26 mouse cellular contexts compared by ENCODE assay signal in the genomic region with DNA sequence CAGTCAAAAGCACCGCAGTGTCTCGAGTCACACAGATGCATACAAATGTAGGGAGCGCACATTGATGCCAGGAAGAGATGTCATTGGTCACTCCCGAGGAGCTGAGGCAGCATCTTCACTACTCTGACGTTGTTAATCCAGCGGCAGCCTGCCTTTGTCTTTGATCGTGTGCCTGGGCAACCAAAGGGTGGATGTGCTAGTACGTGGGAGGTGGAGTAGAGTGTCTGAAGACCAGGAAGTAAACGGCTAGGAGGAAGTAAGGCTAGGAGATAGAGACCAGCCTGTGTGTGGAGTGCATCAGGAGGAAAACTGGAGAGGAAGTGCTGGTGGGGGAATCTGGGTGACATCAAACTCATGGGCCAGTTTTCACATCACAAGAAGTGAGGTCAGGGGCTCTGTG. TPM values are rescaled to one million over a fixed set of nuclear protein-coding genes. Genes with fewer than 3 reads are reported as not detected.
DNase-seq lines count a peak whose midpoint lies in the region; ATAC-seq and TF ChIP-seq lines count a peak whose summit lies in the region.
"Had no signal": no experiment of that assay in that cellular context is flagged by ENCODE, and none has a peak within 500 bp of the region (broad histone marks: within the 10 kb centered on the region; RNA-seq: fewer than 3 reads in every experiment).

No protein-coding gene starts in this region.

- no peak overlapping the region for H3K9ac ChIP-seq in liver, embryonic 16.5 days (ENCODE audit: low read depth, low read length)
- no peak overlapping the region for H3K9ac ChIP-seq in liver, embryonic 11.5 days (ENCODE audit: low read depth, low read length)
- H3K9ac ChIP-seq in forebrain, embryonic 16.5 days (replicated peaks; ENCODE audit: low read depth, low read length): no peak overlapping the region
- H3K9ac ChIP-seq: embryonic facial prominence, embryonic 15.5 days; heart, embryonic 12.5 days; limb, embryonic 13.5 days; liver, embryonic 15.5 days; neural tube, embryonic 13.5 days had no signal

- peaks cover 7% of the 10 kb centered on the region; the same call in 1 of the 2 replicates for H3K36me3 ChIP-seq in liver, embryonic 16.5 days (ENCODE audit: control insufficient read depth, insufficient read depth)
- H3K36me3 ChIP-seq in liver, embryonic 11.5 days (ENCODE audit: control insufficient read depth, insufficient read depth, low read length): peaks cover 14% of the 10 kb centered on the region
- H3K36me3 ChIP-seq in forebrain, embryonic 16.5 days (ENCODE audit: control insufficient read depth, insufficient read depth): no peaks in the 10 kb centered on the region
- H3K36me3 ChIP-seq: neural tube, embryonic 13.5 days had no signal

- no peaks in the 10 kb centered on the region for H3K4me1 ChIP-seq in liver, embryonic 16.5 days (ENCODE audit: control insufficient read depth, low read depth, low read length)
- no peaks in the 10 kb centered on the region for H3K4me1 ChIP-seq in liver, embryonic 11.5 days (replicated peaks; ENCODE audit: control insufficient read depth, insufficient read depth, low read length)
- H3K4me1 ChIP-seq in bone marrow macrophage, adult 2 months (ENCODE audit: control insufficient read depth, insufficient read depth, low read length): peaks cover 13% of the 10 kb centered on the region
- H3K4me1 ChIP-seq in forebrain, embryonic 16.5 days (replicated peaks; ENCODE audit: control insufficient read depth, insufficient read depth, low read length): no peaks in the 10 kb centered on the region
- H3K4me1 ChIP-seq: embryonic facial prominence, embryonic 15.5 days; heart, embryonic 12.5 days; limb, embryonic 13.5 days; liver, embryonic 15.5 days had no signal

- DNase-seq in liver, embryonic 11.5 days (ENCODE audit: low spot score): no peak
- peak; percentile 57 for DNase-seq in naive thymus-derived CD4-positive, alpha-beta T cell, adult 2 months (ENCODE audit: low read depth)
- DNase-seq in cerebellum, postnatal 25 days: no peak
- DNase-seq: adrenal gland, adult 2 months; cerebellum, adult 11-12 months; cerebellum, postnatal 10 days; embryo, embryonic 11 days; gastrocnemius, postnatal 14 days; heart, adult 18-20 months; heart, postnatal 10 days; kidney, adult 18-20 months; kidney, postnatal 4 days; right cerebral cortex, adult 18-20 months had no signal

- H3K27ac ChIP-seq in liver, embryonic 16.5 days (ENCODE audit: low read length): no peak overlapping the region
- H3K27ac ChIP-seq in liver, embryonic 11.5 days (ENCODE audit: low read depth, low read length): no peak overlapping the region
- peak overlapping the region; percentile 20; the same call in 1 of the 2 replicates for H3K27ac ChIP-seq in bone marrow macrophage, adult 2 months (ENCODE audit: insufficient read depth, low read depth, low read length)
- H3K27ac ChIP-seq in forebrain, embryonic 16.5 days (ENCODE audit: low read length): no peak overlapping the region
- H3K27ac ChIP-seq: embryonic facial prominence, embryonic 15.5 days; limb, embryonic 13.5 days; liver, embryonic 15.5 days; macrophage; neural tube, embryonic 13.5 days had no signal

- 0 out of 2 replicates have a peak, but pooled peaks have one; percentile 13 for ATAC-seq in liver, embryonic 16.5 days (ENCODE audit: low read depth)
- no peak; the same call in 1 of the 2 replicates for ATAC-seq in liver, embryonic 11.5 days (replicated peaks; ENCODE audit: low FRiP score)
- ATAC-seq in CD4-positive, CD25-positive, alpha-beta regulatory T cell, adult 4 months: peak; percentile 39
- no peak for ATAC-seq in forebrain, embryonic 16.5 days
- ATAC-seq: forebrain, embryonic 14.5 days; lung, postnatal 0 days had no signal

- no peak for TF ChIP-seq POLR2A in bone marrow macrophage, adult 2 months (IDR thresholded peaks at IDR 0.05; ENCODE audit: borderline replicate concordance, low read depth, low read length)

- no peak for TF ChIP-seq CTCF in bone marrow macrophage, adult 2 months (IDR thresholded peaks at IDR 0.05; ENCODE audit: low read depth, low read length)

- 47% methylated on average over 9 of the region's 9 CpGs for WGBS in liver, embryonic 16.5 days (ENCODE audit: insufficient replicate concordance)
- 55% methylated on average over 9 of the region's 9 CpGs for WGBS in liver, embryonic 11.5 days
- 70% methylated on average over 9 of the region's 9 CpGs for WGBS in forebrain, embryonic 16.5 days

- H3K9me3 ChIP-seq in liver, embryonic 16.5 days (replicated peaks; ENCODE audit: control insufficient read depth, low read length): no peaks in the 10 kb centered on the region
- no peaks in the 10 kb centered on the region for H3K9me3 ChIP-seq in liver, embryonic 11.5 days (ENCODE audit: control insufficient read depth, low read length)
- no peaks in the 10 kb centered on the region for H3K9me3 ChIP-seq in forebrain, embryonic 16.5 days (ENCODE audit: control insufficient read depth, low read length)
- H3K9me3 ChIP-seq: embryonic facial prominence, embryonic 15.5 days; heart, embryonic 12.5 days; limb, embryonic 13.5 days; liver, embryonic 15.5 days; neural tube, embryonic 13.5 days had no signal

- H3K4me2 ChIP-seq in liver, embryonic 16.5 days (ENCODE audit: low read depth, low read length): no peak overlapping the region
- H3K4me2 ChIP-seq in liver, embryonic 11.5 days: no peak overlapping the region
- no peak overlapping the region for H3K4me2 ChIP-seq in forebrain, embryonic 16.5 days (ENCODE audit: low read length)
- H3K4me2 ChIP-seq: embryonic facial prominence, embryonic 15.5 days; heart, embryonic 12.5 days; limb, embryonic 13.5 days; liver, embryonic 15.5 days; midbrain, embryonic 11.5 days; neural tube, embryonic 13.5 days had no signal

- no peak overlapping the region for H3K4me3 ChIP-seq in liver, embryonic 16.5 days (ENCODE audit: low read depth, low read length)
- H3K4me3 ChIP-seq in liver, embryonic 11.5 days (ENCODE audit: low read depth, low read length): no peak overlapping the region
- H3K4me3 ChIP-seq in bone marrow macrophage, adult 2 months (ENCODE audit: insufficient read depth, low read length): peak overlapping the region; percentile 16
- no peak overlapping the region for H3K4me3 ChIP-seq in forebrain, embryonic 16.5 days (replicated peaks; ENCODE audit: low read length)
- H3K4me3 ChIP-seq: embryonic facial prominence, embryonic 15.5 days; heart, embryonic 12.5 days; limb, embryonic 13.5 days; liver, embryonic 15.5 days; neural tube, embryonic 13.5 days had no signal

- H3K27me3 ChIP-seq in liver, embryonic 16.5 days (ENCODE audit: control insufficient read depth, insufficient read depth, low read depth, low read length): no peaks in the 10 kb centered on the region
- no peaks in the 10 kb centered on the region for H3K27me3 ChIP-seq in liver, embryonic 11.5 days (replicated peaks; ENCODE audit: control insufficient read depth, insufficient read depth, low read length)
- no peaks in the 10 kb centered on the region for H3K27me3 ChIP-seq in forebrain, embryonic 16.5 days (replicated peaks; ENCODE audit: control insufficient read depth, insufficient read depth, low read length)
- H3K27me3 ChIP-seq: embryonic facial prominence, embryonic 15.5 days; heart, embryonic 12.5 days; limb, embryonic 13.5 days; liver, embryonic 15.5 days; neural tube, embryonic 13.5 days had no signal

RNA-seq across cellular contexts. Expression of a gene that starts 52.0 kb away (rescaled TPM):
- polyA plus RNA-seq in liver, embryonic 16.5 days (2015; fragmentation: Nextera tagmentation; extraction: Ambion mirVana): 32.7 and 34.1 TPM in 2 replicates
- 55.1 and 58.4 TPM in 2 replicates for polyA plus RNA-seq in liver, embryonic 11.5 days (2014; fragmentation: Nextera tagmentation; extraction: Ambion mirVana)
- 1 to 10 TPM; 3.8 to 4.9 TPM for polyA plus RNA-seq in CD4-positive, CD25-positive, alpha-beta regulatory T cell, adult 4 months (2017; shearing (Covaris generic))
- polyA plus RNA-seq in bone marrow macrophage, adult 2 months (2012; ENCODE audit: insufficient read depth, insufficient read length, missing spikeins): 10.6 and 12.5 TPM in 2 replicates
- polyA plus RNA-seq in forebrain, embryonic 16.5 days (2015; fragmentation: Nextera tagmentation; extraction: Ambion mirVana): 14.5 and 21.0 TPM in 2 replicates

Comparison
In these comparisons a context has a peak if more than half of its experiments do, and no peak if none do; other contexts are left out.
1. ATAC-seq: peak in liver, embryonic 16.5 days (single experiment) and CD4-positive, CD25-positive, alpha-beta regulatory T cell, adult 4 months (single experiment); none in liver, embryonic 11.5 days (single experiment) and forebrain, embryonic 16.5 days (single experiment).